Mouse (Mus musculus) liver, adult 2 months (tissue): ENCODE data around the gene Eftud2.

Experiments
- CTCF ChIP-seq: fragments of 200-500 bp; IDR thresholded peaks from 2 replicates; pipeline ENCODE4 v1.5.1; 2011; ENCODE audit warnings: low read depth, low read length, control low read depth
- POLR2A ChIP-seq: fragments of 200-500 bp; IDR thresholded peaks from 2 replicates; pipeline ENCODE4 v1.6.1; 2011; ENCODE audit warnings: low read length, control low read depth; ENCODE audit not compliant: insufficient read depth; ENCODE audit errors: extremely low read depth

DNA sequence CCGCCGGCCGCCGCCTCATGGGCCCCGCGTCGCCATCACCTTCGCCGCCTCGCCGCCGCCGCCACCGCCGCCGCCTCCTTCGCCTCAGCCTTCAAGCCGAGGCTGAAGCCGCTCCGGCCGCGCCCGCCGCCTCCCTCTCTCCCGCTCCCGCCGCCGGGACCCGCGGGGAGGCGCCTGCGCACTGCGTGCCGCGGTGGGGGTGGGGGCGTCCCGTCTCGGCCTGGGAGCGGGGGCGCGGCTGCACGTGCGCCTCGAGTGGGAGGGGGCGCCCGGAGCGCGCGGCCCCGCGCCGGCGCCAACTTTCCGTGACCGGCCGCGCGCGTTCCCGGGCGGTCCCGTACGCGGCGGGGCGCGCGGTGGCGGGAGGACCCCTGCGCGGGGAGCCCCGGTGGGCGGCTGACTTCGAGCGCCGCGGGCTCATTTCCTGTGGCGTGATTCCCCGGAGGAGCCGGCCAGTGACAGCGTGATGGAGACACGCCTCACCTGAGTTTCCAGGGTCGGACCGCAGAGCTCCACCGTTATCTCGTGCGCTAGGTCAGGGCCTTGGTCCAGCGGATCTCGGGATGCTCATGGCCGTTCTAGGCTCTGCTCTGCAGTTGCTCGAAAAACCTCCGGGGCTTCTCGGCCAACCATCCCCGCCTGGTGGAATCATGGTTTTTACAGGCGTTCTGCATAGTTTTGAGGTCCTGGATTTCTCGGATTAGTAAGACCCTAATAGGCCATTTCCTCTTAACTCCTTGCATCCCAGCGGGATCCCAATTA, 61.6 kb downstream of the Eftud2 start, which contains the start of gene Gjc1:
- no peak for TF ChIP-seq CTCF
- TF ChIP-seq POLR2A, result no peak
